Mouse (Mus musculus): ENCODE data around the gene Nbea. TPM values are rescaled to one million over a fixed set of nuclear protein-coding genes. Genes with fewer than 3 reads are reported as not detected.

Gene Nbea
- polyA plus RNA-seq, 1 experiment: 1.8 TPM

DNA sequence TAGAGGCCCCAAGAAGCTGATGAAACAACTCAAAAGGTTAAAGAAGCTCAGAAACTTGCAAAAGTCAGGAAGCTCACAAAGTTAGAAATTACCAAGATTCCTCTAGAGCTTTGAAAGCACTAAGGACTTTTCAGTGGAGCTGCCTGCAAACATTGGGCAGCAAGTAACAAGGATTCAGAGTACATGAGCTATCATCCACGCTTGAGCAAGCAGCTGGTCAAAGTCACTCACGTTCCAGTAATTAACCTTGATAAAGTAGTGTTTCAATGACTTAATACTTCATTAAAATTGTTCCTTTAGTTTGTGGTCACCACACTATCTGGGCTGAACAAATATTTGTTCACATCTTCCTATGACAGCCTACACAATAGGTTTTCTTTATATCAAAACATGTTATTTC is 75.4 kb downstream of the Nbea start:
- WGBS: 86% methylated on average over 2 of the region's 2 CpGs
- DNase-seq: no peak
- H3K27me3 ChIP-seq (ENCODE audit: control insufficient read depth, insufficient read depth, low read length): no peaks in the 10 kb centered on the region
- no peak overlapping the region for H3K27ac ChIP-seq (ENCODE audit: control insufficient read depth, insufficient read depth, low read length)
- TF ChIP-seq POLR2A (IDR thresholded peaks at IDR 0.05; ENCODE audit: control insufficient read depth, extremely low read depth, insufficient read depth, low read length, poor library complexity): no peak
- no peak for TF ChIP-seq CTCF (IDR thresholded peaks at IDR 0.05; ENCODE audit: borderline replicate concordance, control insufficient read depth, extremely low read depth, insufficient read depth, low read length, poor library complexity)
- no peaks in the 10 kb centered on the region for H3K4me1 ChIP-seq (replicated peaks; ENCODE audit: control insufficient read depth, insufficient read depth, low read length)
- H3K36me3 ChIP-seq (ENCODE audit: control insufficient read depth, insufficient read depth, low read length): no peaks in the 10 kb centered on the region
- H3K4me3 ChIP-seq (ENCODE audit: control insufficient read depth, insufficient read depth, low read length): no peak overlapping the region

DNA sequence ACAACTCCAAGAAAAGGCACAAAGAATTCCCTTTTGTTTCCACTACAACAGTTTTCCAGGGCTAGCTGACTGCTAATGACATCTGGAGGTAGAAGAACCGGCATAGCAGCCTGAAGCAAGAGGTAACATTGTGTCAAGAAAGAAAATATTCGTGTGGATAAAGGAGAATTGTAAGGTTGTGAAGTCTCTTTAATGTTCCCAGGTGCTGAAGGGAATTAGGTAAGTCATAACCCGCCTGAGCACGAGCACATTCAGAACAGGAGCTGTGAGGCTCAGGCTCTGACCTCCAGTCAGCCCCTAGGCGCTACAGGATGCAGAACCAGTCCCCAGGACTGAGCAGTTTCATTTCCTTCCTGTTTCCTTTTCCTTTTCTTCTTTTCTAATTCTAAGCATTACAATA is 86.4 kb downstream of the Nbea start:
- Histone ChIP-seq H3K4me3 (ENCODE audit: control insufficient read depth, insufficient read depth, low read length) (no peak overlapping the region), H3K27me3 (ENCODE audit: control insufficient read depth, insufficient read depth, low read length) (no peaks in the 10 kb centered on the region), H3K27ac (ENCODE audit: control insufficient read depth, insufficient read depth, low read length) (no peak overlapping the region), H3K4me1 (replicated peaks; ENCODE audit: control insufficient read depth, insufficient read depth, low read length) (no peaks in the 10 kb centered on the region), H3K36me3 (ENCODE audit: control insufficient read depth, insufficient read depth, low read length) (no peaks in the 10 kb centered on the region)
- 51% methylated on average over 5 of the region's 5 CpGs for WGBS
- TF ChIP-seq CTCF (IDR thresholded peaks at IDR 0.05; ENCODE audit: borderline replicate concordance, control insufficient read depth, extremely low read depth, insufficient read depth, low read length, poor library complexity): no peak
- no peak for TF ChIP-seq POLR2A (IDR thresholded peaks at IDR 0.05; ENCODE audit: control insufficient read depth, extremely low read depth, insufficient read depth, low read length, poor library complexity)
- no peak for DNase-seq

DNA sequence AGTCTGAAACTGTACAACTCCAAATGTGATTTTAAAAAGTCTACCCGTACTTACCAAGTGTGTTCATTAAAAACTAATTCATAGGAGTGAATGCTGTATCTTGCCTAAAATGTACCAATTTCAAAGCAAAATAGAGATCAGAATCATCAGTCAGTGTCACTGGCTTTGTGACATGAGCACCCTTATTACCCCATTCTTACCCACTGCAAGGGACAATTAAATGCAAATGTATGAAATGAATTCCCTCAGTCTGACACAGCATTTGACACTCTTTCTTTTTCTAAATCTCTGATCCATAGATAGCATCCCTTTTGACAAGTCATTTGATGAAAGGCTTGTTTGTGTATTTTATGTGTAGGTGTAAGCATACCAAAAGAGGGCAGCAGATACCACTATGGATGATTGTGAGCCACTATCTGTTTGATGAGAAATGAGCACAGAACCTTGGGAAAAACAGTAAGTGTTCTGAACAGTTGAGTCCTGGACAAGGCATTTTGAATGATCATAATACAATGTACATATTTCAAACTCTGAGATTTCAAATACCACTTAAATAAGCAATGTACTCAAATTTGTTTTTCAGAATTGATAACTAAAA is 104.4 kb downstream of the Nbea start:
- no peak for DNase-seq
- Histone ChIP-seq H3K27me3 (ENCODE audit: control insufficient read depth, insufficient read depth, low read length) (no peaks in the 10 kb centered on the region), H3K4me1 (replicated peaks; ENCODE audit: control insufficient read depth, insufficient read depth, low read length) (no peaks in the 10 kb centered on the region), H3K4me3 (ENCODE audit: control insufficient read depth, insufficient read depth, low read length) (no peak overlapping the region), H3K27ac (ENCODE audit: control insufficient read depth, insufficient read depth, low read length) (no peak overlapping the region), H3K36me3 (ENCODE audit: control insufficient read depth, insufficient read depth, low read length) (no peaks in the 10 kb centered on the region)
- WGBS: 87% methylated on average over 1 of the region's 1 CpGs
- no peak for TF ChIP-seq POLR2A (IDR thresholded peaks at IDR 0.05; ENCODE audit: control insufficient read depth, extremely low read depth, insufficient read depth, low read length, poor library complexity)
- TF ChIP-seq CTCF (IDR thresholded peaks at IDR 0.05; ENCODE audit: borderline replicate concordance, control insufficient read depth, extremely low read depth, insufficient read depth, low read length, poor library complexity): no peak

DNA sequence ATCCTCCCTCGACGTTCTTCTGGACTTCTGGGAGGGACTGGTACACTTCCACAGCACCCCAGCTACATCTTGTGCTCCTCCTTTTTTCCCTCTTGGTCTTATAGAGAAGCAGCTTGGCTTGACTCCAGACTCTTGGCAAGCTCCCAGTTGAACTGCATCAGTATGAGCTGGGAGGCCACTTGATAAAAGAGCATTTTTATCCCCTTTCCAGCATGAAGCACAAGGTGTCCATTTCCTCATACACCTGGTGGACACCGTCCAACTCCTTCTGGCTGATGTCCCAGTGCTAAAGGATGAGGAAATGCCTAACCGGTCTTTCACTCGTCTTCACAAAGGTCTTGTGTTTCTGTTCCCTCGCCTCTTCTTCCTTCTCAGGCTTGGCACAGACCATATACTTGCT is 115.7 kb downstream of the Nbea start:
- WGBS: 84% methylated on average over 6 of the region's 6 CpGs
- no peak for DNase-seq
- no peak overlapping the region for H3K27ac ChIP-seq (ENCODE audit: control insufficient read depth, insufficient read depth, low read length)
- no peaks in the 10 kb centered on the region for H3K36me3 ChIP-seq (ENCODE audit: control insufficient read depth, insufficient read depth, low read length)
- TF ChIP-seq POLR2A (IDR thresholded peaks at IDR 0.05; ENCODE audit: control insufficient read depth, extremely low read depth, insufficient read depth, low read length, poor library complexity) (no peak), CTCF (IDR thresholded peaks at IDR 0.05; ENCODE audit: borderline replicate concordance, control insufficient read depth, extremely low read depth, insufficient read depth, low read length, poor library complexity) (no peak)
- no peak overlapping the region for H3K4me3 ChIP-seq (ENCODE audit: control insufficient read depth, insufficient read depth, low read length)
- no peaks in the 10 kb centered on the region for H3K27me3 ChIP-seq (ENCODE audit: control insufficient read depth, insufficient read depth, low read length)
- no peaks in the 10 kb centered on the region for H3K4me1 ChIP-seq (replicated peaks; ENCODE audit: control insufficient read depth, insufficient read depth, low read length)

DNA sequence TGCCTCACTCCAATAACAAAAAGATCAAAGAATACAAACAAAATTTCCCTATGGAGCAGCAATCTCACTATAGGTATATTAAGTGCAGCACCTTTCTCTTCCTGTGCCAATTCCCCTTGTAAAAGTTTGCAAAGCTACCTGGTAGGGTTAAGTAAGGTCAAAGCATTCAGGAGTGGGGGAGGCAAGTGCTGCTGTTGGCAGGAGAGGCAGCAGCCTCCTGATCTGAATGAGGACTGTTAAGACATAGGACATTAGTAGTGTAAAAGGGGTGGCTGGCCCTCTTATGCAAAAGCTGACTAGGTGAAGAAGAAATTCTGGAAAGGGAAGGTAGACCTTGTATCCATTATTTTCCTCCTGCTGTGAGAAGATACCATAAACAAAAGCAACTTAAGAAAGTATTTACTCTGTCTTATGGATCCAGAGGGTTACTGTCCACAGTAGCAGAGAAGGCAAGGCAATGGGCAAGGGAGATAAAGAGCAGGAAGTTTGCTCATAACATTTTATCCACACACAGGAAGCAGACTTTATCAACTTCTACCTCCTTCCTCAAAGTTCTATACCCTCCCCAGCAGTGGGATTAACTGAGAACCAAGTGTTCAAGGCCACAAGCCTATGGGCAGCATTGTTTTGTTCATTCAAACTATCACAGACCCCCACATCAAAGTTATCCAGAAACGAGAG is 117.0 kb downstream of the Nbea start:
- H3K4me3 ChIP-seq (ENCODE audit: control insufficient read depth, insufficient read depth, low read length): no peak overlapping the region
- no peaks in the 10 kb centered on the region for H3K27me3 ChIP-seq (ENCODE audit: control insufficient read depth, insufficient read depth, low read length)
- H3K4me1 ChIP-seq (replicated peaks; ENCODE audit: control insufficient read depth, insufficient read depth, low read length): no peaks in the 10 kb centered on the region
- DNase-seq: no peak
- no peaks in the 10 kb centered on the region for H3K36me3 ChIP-seq (ENCODE audit: control insufficient read depth, insufficient read depth, low read length)
- TF ChIP-seq POLR2A (IDR thresholded peaks at IDR 0.05; ENCODE audit: control insufficient read depth, extremely low read depth, insufficient read depth, low read length, poor library complexity) (no peak), CTCF (IDR thresholded peaks at IDR 0.05; ENCODE audit: borderline replicate concordance, control insufficient read depth, extremely low read depth, insufficient read depth, low read length, poor library complexity) (no peak)
- WGBS: 95% methylated on average over 1 of the region's 1 CpGs
- H3K27ac ChIP-seq (ENCODE audit: control insufficient read depth, insufficient read depth, low read length): no peak overlapping the region

DNA sequence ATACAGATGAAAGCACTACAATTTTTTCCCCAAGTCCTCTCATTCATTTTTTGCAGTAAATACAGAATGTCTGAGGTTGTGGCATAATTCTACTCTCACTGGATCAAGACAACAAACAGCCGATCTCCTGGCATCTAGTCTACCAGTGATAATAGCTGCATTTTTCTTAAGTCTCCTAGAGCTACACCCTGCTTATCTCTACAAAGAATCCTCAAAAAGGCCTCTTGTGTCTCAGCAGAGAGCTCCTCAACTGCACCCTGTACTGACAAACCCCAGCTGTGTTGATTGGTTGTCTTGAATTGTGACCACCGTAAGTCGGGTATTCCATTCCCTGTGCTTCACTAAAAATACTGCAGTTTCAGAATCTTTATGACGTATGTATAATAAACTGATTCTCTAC is 118.3 kb downstream of the Nbea start:
- no peaks in the 10 kb centered on the region for H3K36me3 ChIP-seq (ENCODE audit: control insufficient read depth, insufficient read depth, low read length)
- H3K27ac ChIP-seq (ENCODE audit: control insufficient read depth, insufficient read depth, low read length): no peak overlapping the region
- no peak for TF ChIP-seq POLR2A (IDR thresholded peaks at IDR 0.05; ENCODE audit: control insufficient read depth, extremely low read depth, insufficient read depth, low read length, poor library complexity)
- no peak for TF ChIP-seq CTCF (IDR thresholded peaks at IDR 0.05; ENCODE audit: borderline replicate concordance, control insufficient read depth, extremely low read depth, insufficient read depth, low read length, poor library complexity)
- DNase-seq: no peak
- H3K4me1 ChIP-seq (replicated peaks; ENCODE audit: control insufficient read depth, insufficient read depth, low read length): no peaks in the 10 kb centered on the region
- no peak overlapping the region for H3K4me3 ChIP-seq (ENCODE audit: control insufficient read depth, insufficient read depth, low read length)
- no peaks in the 10 kb centered on the region for H3K27me3 ChIP-seq (ENCODE audit: control insufficient read depth, insufficient read depth, low read length)
- 96% methylated on average over 4 of the region's 4 CpGs for WGBS
